Mouse (Mus musculus) regulatory T cell (primary cell): ENCODE measurements around the gene Prdx5.

Experiments
- in situ Hi-C: fragments of 300-600 bp; cut with MboI, MseI; formaldehyde crosslinking; loops from one replicate; pipeline ENCODE4 v1.15.1; 2025; ENCODE audit warnings: high pct_unique_total_duplicates

Gene Prdx5

GRCm38 (mm10) chr19:6937541-6938465, 27.9 kb upstream of the Prdx5 start:
- in situ Hi-C loops: loop anchor here (5.0 kb wide), 1 partner anchor 79 kb away; the partner anchor contains the start of gene Fermt3

GRCm38 (mm10) chr19:6936299-6936698, 26.4 kb upstream of the Prdx5 start:
- in situ Hi-C loops: loop anchor here (5.0 kb wide), 1 partner anchor 81 kb away; the partner anchor contains the start of gene Fermt3

GRCm38 (mm10) chr19:6934195-6934977, 24.5 kb upstream of the Prdx5 start, which contains the start of gene Kcnk4:
Gene Kcnk4 (minus strand): TSS chr19:6934515.
- in situ Hi-C loops: no loop called here

GRCm38 (mm10) chr19:6933436-6934194, 23.7 kb upstream of the Prdx5 start:
- in situ Hi-C loops: no loop called here

- in situ Hi-C loops: no loop called here
Observed at GRCm38 (mm10) chr19:6933102-6933435, 23.2 kb upstream of the Prdx5 start.

- in situ Hi-C loops: no loop called here
Observed at GRCm38 (mm10) chr19:6932018-6932417, 22.1 kb upstream of the Prdx5 start.

GRCm38 (mm10) chr19:6931002-6931401, 21.1 kb upstream of the Prdx5 start:
- in situ Hi-C loops: no loop called here

GRCm38 (mm10) chr19:6928080-6928479, 18.2 kb upstream of the Prdx5 start:
- in situ Hi-C loops: no loop called here

- in situ Hi-C loops: no loop called here
Observed at GRCm38 (mm10) chr19:6926559-6927255, 16.8 kb upstream of the Prdx5 start.

GRCm38 (mm10) chr19:6925611-6926329, 15.9 kb upstream of the Prdx5 start:
- in situ Hi-C loops: no loop called here

- in situ Hi-C loops: no loop called here
Observed at GRCm38 (mm10) chr19:6925307-6925573, 15.3 kb upstream of the Prdx5 start, which contains the start of gene Catsperz. Gene Catsperz (minus strand): TSS chr19:6925380.

GRCm38 (mm10) chr19:6924461-6925306, 14.8 kb upstream of the Prdx5 start:
- in situ Hi-C loops: no loop called here

- in situ Hi-C loops: no loop called here
Observed at GRCm38 (mm10) chr19:6922901-6923735, 13.2 kb upstream of the Prdx5 start.

- in situ Hi-C loops: no loop called here
Observed at GRCm38 (mm10) chr19:6921647-6922567, 12.0 kb upstream of the Prdx5 start, which contains the start of gene Esrra. Gene Esrra (minus strand): TSS chr19:6921813.

GRCm38 (mm10) chr19:6920741-6921636, 11.1 kb upstream of the Prdx5 start:
- in situ Hi-C loops: no loop called here

GRCm38 (mm10) chr19:6919876-6920740, 10.2 kb upstream of the Prdx5 start:
- in situ Hi-C loops: no loop called here
